Mouse (Mus musculus): ENCODE measurements at regions not wholly inside any gene's neighbourhood (a gene's known extent, or its start where the extent isn't known, plus 50 kb on each side); places are given as distances from the start of the nearest gene placed in this dataset.
A peak's percentile ranks its signal among the peaks of the same experiment; 100 is the strongest.
"Not testable (repeated sequence)": the region's sequence is repeated elsewhere in the genome, so short reads cannot be mapped to it uniquely, and the experiment has no call there.

DNA sequence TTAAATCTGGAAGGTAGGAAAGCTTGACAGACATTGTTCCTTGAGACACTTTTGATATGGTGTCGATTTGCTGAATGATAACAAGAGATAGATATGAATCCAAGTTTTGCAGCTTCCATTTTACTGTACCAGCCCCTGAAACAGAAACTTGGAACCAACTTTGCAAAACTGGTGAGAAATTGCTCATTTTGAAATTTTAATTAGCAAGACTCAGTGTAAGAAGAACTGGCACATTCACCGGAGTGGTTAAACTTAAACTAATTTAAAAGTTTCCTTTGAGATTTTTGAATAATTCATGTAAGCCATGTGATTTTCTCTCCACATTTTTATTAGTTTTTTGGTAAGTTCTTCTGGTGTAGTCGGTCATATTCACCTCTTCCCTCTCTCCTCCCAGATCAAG is 85.3 kb downstream of the Slitrk1 start:
- DNase-seq (ENCODE audit: low spot score in 2 of 2), result no peak

DNA sequence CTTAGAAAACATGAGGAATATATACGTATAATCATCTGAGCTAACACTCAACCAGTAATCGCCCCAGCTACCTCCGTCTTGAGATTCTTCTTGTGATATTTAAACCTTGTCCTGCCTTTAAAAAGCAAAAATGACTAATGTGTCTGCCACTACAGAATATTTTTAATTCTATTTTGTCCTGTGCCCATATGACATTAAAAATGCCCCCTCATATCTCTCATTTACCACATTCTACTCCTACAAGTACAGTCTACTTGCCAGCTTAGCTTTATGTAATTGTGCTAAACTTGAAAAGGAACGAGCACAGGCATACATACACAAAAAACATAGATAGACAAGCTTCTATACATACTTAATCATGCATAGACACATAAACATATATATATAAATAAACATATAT is 92.4 kb downstream of the Slitrk1 start:
- DNase-seq (ENCODE audit: low spot score in 2 of 2), result no peak

- DNase-seq (ENCODE audit: low spot score in 2 of 2), result no peak
These were observed 94.6 kb downstream of the Slitrk1 start for GRCm38 (mm10) chr14:108819370-108819769.

- DNase-seq (ENCODE audit: low spot score in 2 of 2), result peak in 1 of 2 experiments; percentile 8
These were observed 108.5 kb downstream of the Slitrk1 start for GRCm38 (mm10) chr14:108805394-108805982.

DNA sequence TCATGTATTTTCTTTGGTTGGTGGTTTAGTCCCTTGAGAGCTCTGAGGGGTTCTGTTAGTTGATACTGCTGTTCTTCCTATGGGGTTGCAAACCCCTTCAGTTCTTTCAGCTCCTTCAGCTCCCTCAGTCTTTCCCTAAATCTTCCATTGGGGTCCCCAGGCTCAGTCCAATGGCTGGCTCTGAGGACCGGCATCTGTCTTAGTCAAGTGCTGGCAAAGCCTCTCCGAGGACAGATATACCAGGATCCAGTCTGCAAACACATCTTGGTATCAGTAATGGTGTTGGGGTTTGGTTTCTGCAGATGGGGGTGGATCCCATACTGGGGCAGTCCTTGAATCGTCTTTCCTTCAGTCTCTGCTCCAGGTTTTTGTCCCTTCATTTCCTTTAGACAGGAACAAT is 115.1 kb downstream of the Slitrk1 start:
- no peak for DNase-seq (ENCODE audit: low spot score in 2 of 2)

- no peak for DNase-seq (ENCODE audit: low spot score in 2 of 2)
These were observed 121.5 kb downstream of the Slitrk1 start for GRCm38 (mm10) chr14:108792445-108792844.

DNA sequence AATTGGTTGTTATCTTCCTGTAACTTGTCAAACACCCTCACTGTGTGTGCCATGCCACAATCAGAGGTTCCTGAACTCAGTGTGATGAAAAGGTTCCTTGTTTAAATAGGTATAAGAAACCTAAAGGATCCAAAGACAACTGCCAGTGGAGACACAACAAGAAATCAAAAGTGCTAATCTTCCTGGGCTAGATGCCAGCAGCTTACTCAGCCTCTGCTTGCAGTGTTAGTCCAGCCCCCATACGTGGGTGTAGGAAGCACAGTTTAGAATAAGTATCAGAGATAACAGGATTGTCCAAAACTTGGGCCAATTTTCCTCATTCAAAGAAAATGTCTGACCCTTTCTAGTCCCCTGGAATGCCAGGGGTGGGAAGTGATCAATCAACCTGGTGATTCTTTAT is 122.7 kb downstream of the Slitrk1 start:
- DNase-seq (ENCODE audit: low spot score in 2 of 2), result peak; percentile 69 to 79

GRCm38 (mm10) chr14:108748730-108749129 is 165.2 kb downstream of the Slitrk1 start:
- no peak for DNase-seq (ENCODE audit: low spot score in 2 of 2)

DNA sequence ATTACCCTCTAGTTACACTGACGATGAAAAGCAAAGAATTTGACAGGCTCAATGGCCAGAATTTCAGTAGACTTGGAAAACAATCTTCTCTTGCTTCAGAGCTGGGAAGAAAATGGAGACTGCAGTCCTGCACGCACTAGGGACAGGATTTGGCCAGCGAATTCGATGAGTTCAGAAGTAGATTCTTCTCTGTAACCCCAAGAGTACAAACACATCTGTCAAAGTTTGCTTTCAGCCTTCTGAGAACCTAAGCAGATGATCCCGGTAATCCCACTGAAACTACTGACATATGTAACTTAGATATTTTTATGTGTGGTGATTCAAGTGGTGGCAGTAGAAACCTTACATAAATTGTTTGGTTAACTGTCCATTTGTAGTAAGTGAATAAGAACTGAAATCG is 202.1 kb downstream of the Slitrk1 start:
- DNase-seq (ENCODE audit: low spot score in 2 of 2), result no peak

GRCm38 (mm10) chr14:108709101-108709631 is 204.8 kb downstream of the Slitrk1 start:
- no peak for DNase-seq (ENCODE audit: low spot score in 2 of 2)

DNA sequence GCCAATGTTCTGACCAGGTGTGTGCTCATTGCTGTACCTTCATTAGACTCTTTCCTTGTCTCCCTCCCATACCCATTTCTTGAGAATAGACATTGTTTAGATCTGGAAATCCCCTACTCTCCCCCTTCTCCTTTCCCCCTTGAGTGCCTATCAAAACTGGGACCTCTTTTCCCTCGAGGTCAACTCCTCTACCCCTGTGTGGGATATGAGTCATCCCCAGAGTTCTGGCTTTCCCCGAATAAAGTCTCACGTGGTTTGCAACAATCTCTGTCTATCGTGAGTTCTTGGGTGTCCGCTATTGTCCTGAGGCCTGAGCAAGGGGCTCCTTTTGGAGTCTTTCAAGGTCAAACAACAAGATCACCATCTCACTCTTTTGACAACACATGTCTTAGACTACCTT is 209.3 kb downstream of the Slitrk1 start:
- DNase-seq (ENCODE audit: low spot score in 2 of 2), result not testable (repeated sequence)

DNA sequence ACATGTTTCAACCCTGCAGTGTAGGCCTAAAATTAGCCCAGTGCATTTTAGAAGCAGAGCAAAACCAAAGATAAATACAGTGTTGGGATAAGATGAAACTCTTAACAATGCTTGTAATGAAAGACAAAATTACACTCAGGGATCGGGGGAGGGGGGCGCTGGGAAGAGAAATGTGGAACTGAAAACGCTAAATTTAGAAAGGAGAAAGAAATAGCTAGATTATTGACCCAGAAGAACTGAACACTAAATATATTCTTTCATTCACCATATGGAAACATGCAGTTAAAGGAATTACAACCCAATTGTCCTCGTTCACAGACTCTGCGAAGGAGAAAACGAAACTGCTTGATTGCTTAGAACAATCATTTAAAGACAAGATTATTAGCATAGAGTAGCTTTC is 249.1 kb downstream of the Slitrk1 start:
- DNase-seq (ENCODE audit: low spot score in 2 of 2), result no peak

DNA sequence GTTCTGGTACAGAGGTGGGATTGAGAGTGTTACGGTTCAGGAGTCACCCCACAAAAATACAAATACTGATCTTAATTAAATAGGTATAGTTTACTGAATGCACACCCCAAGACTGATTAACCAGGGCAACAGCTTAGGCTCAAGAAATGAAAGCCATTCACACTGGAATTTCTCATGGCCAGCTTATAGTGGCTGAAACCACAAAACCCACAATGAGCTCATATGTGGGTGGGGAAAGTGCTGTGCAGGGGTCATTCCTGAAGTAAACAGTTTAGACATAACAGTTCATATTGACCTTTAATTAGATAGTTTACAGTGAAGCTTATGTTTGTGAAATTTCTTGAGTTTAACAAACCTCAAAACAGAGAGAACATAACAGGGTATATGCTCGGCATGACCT is 275.7 kb downstream of the Slitrk1 start:
- no peak for DNase-seq (ENCODE audit: low spot score in 2 of 2)

- no peak for DNase-seq (ENCODE audit: low spot score in 2 of 2)
These were observed 278.7 kb downstream of the Slitrk1 start for GRCm38 (mm10) chr14:108635266-108635665.

GRCm38 (mm10) chr14:108610028-108610427 is 303.9 kb downstream of the Slitrk1 start:
- DNase-seq (ENCODE audit: low spot score in 2 of 2), result no peak

Data from left cerebral cortex, adult 18-20 months (tissue).